Mouse (Mus musculus) lung, postnatal 36 days (tissue): ENCODE measurements around the gene Dnajc28.

ENCODE experiments used
- DNase-seq: peaks from one replicate; pipeline ENCODE4 v3.0.0; 2022; ENCODE audit warnings: mixed read lengths

The Dnajc28 gene

GRCm38 (mm10) chr16:91632439-91632838 lies 13.6 kb upstream of the Dnajc28 start:
- no peak for DNase-seq

- no peak for DNase-seq
These were observed 11.8 kb upstream of the Dnajc28 start for GRCm38 (mm10) chr16:91630584-91630983.

GRCm38 (mm10) chr16:91629749-91630148 lies 10.9 kb upstream of the Dnajc28 start:
- DNase-seq: no peak

GRCm38 (mm10) chr16:91628673-91629072 lies 9.8 kb upstream of the Dnajc28 start:
- no peak for DNase-seq

- no peak for DNase-seq
These were observed 9.0 kb upstream of the Dnajc28 start for GRCm38 (mm10) chr16:91627831-91628230.

- no peak for DNase-seq
These were observed 4.2 kb upstream of the Dnajc28 start for GRCm38 (mm10) chr16:91623074-91623473.

GRCm38 (mm10) chr16:91620991-91621390 lies 2.2 kb upstream of the Dnajc28 start:
- DNase-seq: peak; percentile 88

GRCm38 (mm10) chr16:91620185-91620584 lies 1.4 kb upstream of the Dnajc28 start:
- no peak for DNase-seq

GRCm38 (mm10) chr16:91614552-91614951 lies 4.3 kb downstream of the Dnajc28 start:
- DNase-seq: no peak

- no peak for DNase-seq
These were observed 6.3 kb downstream of the Dnajc28 start for GRCm38 (mm10) chr16:91612525-91612924.

GRCm38 (mm10) chr16:91611248-91611647 lies 7.6 kb downstream of the Dnajc28 start:
- DNase-seq: peak; percentile 70

GRCm38 (mm10) chr16:91609501-91610245 lies 9.2 kb downstream of the Dnajc28 start:
- peak; percentile 70 for DNase-seq

- no peak for DNase-seq
These were observed 11.9 kb downstream of the Dnajc28 start for GRCm38 (mm10) chr16:91606958-91607357.

GRCm38 (mm10) chr16:91605156-91605555 lies 13.7 kb downstream of the Dnajc28 start:
- no peak for DNase-seq

GRCm38 (mm10) chr16:91601693-91602092 lies 17.1 kb downstream of the Dnajc28 start:
- no peak for DNase-seq

- peak; percentile 46 for DNase-seq
These were observed 17.7 kb downstream of the Dnajc28 start for GRCm38 (mm10) chr16:91601081-91601480.

- DNase-seq: no peak
These were observed 19.6 kb downstream of the Dnajc28 start for GRCm38 (mm10) chr16:91599242-91599641.

GRCm38 (mm10) chr16:91597672-91598010 lies 21.2 kb downstream of the Dnajc28 start, which contains the start of gene Tmem50b:
Gene Tmem50b (minus strand): TSS chr16:91597800.
- peak; percentile 99 for DNase-seq

- peak; percentile 52 for DNase-seq
These were observed 21.8 kb downstream of the Dnajc28 start for GRCm38 (mm10) chr16:91596779-91597671.

- DNase-seq: peak; percentile 42
These were observed 22.4 kb downstream of the Dnajc28 start for GRCm38 (mm10) chr16:91596397-91596778.

GRCm38 (mm10) chr16:91595076-91595475 lies 23.8 kb downstream of the Dnajc28 start:
- DNase-seq: no peak

GRCm38 (mm10) chr16:91593262-91593661 lies 25.6 kb downstream of the Dnajc28 start:
- DNase-seq: no peak

GRCm38 (mm10) chr16:91592162-91592561 lies 26.7 kb downstream of the Dnajc28 start:
- DNase-seq: peak; percentile 37

- DNase-seq: no peak
These were observed 30.1 kb downstream of the Dnajc28 start for GRCm38 (mm10) chr16:91588703-91589102.
